Mouse (Mus musculus): ENCODE measurements around the gene Abcf3. TPM values are rescaled to one million over a fixed set of nuclear protein-coding genes. Genes with fewer than 3 reads are reported as not detected.
A peak's percentile ranks its signal among the peaks of the same experiment; 100 is the strongest.

Gene Abcf3
- polyA plus RNA-seq, 1 experiment, result 50.9 TPM

- peak overlapping the region; percentile 89 for H3K4me3 ChIP-seq (ENCODE audit: insufficient read depth, low read length)
- no peaks in the 10 kb centered on the region for H3K4me1 ChIP-seq (ENCODE audit: control insufficient read depth, insufficient read depth, low read length)
- TF ChIP-seq POLR2A (IDR thresholded peaks at IDR 0.05; ENCODE audit: low read depth, low read length), result 0 out of 2 replicates have a peak, but pooled peaks have one; percentile 16
- no peak for TF ChIP-seq CTCF (IDR thresholded peaks at IDR 0.05; ENCODE audit: borderline replicate concordance, insufficient read depth, low read length)
- H3K27ac ChIP-seq (ENCODE audit: insufficient read depth, low read length), result peak overlapping the region; percentile 43
Measured at GRCm38 (mm10) chr16:20517701-20518374, 30.5 kb upstream of the Abcf3 start.

DNA sequence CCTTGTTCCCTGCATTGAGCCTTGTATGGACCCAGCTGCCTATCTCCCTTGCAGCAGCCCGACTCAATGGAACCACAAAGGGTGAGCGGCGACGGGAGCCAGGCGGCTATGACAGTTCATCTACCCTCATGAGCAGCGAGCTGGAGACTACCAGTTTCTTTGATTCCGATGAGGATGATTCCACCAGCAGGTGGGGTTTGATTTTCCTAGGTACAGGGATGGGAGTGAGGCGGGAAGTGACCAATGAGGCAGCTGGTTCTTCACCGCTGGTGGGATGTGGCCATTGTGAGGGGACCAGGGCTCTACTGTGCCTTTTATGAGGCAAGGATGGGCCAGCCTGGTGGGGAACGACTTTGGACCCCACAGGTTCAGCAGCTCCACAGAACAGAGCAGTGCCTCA, 24.5 kb upstream of the Abcf3 start:
- H3K4me3 ChIP-seq (ENCODE audit: insufficient read depth, low read length), result no peak overlapping the region
- H3K4me1 ChIP-seq (ENCODE audit: control insufficient read depth, insufficient read depth, low read length), result no peaks in the 10 kb centered on the region
- no peak overlapping the region for H3K27ac ChIP-seq (ENCODE audit: insufficient read depth, low read length)
- TF ChIP-seq POLR2A (IDR thresholded peaks at IDR 0.05; ENCODE audit: low read depth, low read length) (no peak), CTCF (IDR thresholded peaks at IDR 0.05; ENCODE audit: borderline replicate concordance, insufficient read depth, low read length) (no peak)

DNA sequence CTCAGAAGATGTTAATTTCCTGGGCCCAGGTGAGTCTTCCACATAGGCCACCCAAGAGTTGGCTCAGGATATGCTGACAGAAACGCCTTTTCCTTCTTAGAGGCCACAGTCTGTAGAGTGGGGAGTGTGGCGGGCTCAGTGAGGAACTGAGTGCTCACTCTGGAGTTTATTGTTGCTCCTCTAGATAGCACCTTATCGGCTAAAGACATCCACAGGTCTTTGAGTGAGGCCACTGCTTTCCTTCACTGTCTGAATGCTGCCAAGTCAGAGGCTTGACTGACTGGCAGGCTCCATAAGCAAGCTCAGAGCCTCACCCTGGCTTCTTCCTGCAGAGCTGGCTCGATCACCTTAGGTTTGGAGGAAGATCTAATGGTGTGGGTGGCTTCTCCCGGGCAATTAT, 19.6 kb upstream of the Abcf3 start:
- H3K4me1 ChIP-seq (ENCODE audit: control insufficient read depth, insufficient read depth, low read length), result no peaks in the 10 kb centered on the region
- TF ChIP-seq POLR2A (IDR thresholded peaks at IDR 0.05; ENCODE audit: low read depth, low read length), result no peak
- no peak overlapping the region for H3K27ac ChIP-seq (ENCODE audit: insufficient read depth, low read length)
- H3K4me3 ChIP-seq (ENCODE audit: insufficient read depth, low read length), result no peak overlapping the region

DNA sequence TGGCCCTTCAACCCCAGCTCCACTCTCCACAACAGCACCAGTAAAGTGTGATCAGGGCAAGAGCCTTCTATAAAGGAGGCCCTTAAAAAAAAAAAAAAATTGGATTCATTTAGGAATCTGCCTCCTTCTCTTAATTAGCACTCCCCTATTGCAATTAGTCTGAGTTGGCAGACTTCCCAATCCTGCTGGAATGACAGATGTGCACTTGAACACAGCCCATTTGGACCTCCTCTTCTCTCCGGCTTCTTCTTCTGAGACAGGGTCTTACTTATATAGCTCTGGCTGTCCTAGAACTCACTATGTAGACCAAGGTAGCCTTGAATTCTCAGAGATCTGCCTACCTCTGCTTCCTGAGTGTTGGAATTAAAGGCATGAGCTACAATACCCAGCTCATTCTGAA, 19.0 kb upstream of the Abcf3 start:
- no peak overlapping the region for H3K27ac ChIP-seq (ENCODE audit: insufficient read depth, low read length)
- TF ChIP-seq POLR2A (IDR thresholded peaks at IDR 0.05; ENCODE audit: low read depth, low read length), result no peak
- no peak for TF ChIP-seq CTCF (IDR thresholded peaks at IDR 0.05; ENCODE audit: borderline replicate concordance, insufficient read depth, low read length)
- H3K4me1 ChIP-seq (ENCODE audit: control insufficient read depth, insufficient read depth, low read length), result no peaks in the 10 kb centered on the region
- no peak overlapping the region for H3K4me3 ChIP-seq (ENCODE audit: insufficient read depth, low read length)

DNA sequence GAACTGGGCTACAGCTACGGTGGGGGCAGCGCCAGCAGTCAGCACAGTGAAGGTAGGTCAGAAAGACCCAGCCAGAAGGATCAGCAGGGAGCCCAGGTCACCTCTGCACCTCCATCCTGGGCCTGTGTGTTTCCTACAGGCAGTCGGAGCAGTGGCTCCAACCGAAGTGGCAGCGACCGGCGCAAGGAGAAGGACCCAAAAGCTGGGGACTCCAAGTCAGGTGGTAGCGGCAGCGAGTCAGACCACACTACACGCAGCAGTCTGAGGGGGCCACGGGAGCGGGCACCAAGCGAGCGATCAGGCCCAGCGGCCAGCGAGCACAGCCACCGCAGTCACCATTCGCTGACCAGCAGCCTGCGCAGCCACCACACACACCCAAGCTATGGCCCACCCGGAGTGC, 17.4 kb upstream of the Abcf3 start:
- Histone ChIP-seq H3K4me1 (ENCODE audit: control insufficient read depth, insufficient read depth, low read length) (no peaks in the 10 kb centered on the region), H3K27ac (ENCODE audit: insufficient read depth, low read length) (no peak overlapping the region), H3K4me3 (ENCODE audit: insufficient read depth, low read length) (no peak overlapping the region)
- TF ChIP-seq POLR2A (IDR thresholded peaks at IDR 0.05; ENCODE audit: low read depth, low read length), result no peak
- no peak for TF ChIP-seq CTCF (IDR thresholded peaks at IDR 0.05; ENCODE audit: borderline replicate concordance, insufficient read depth, low read length)

DNA sequence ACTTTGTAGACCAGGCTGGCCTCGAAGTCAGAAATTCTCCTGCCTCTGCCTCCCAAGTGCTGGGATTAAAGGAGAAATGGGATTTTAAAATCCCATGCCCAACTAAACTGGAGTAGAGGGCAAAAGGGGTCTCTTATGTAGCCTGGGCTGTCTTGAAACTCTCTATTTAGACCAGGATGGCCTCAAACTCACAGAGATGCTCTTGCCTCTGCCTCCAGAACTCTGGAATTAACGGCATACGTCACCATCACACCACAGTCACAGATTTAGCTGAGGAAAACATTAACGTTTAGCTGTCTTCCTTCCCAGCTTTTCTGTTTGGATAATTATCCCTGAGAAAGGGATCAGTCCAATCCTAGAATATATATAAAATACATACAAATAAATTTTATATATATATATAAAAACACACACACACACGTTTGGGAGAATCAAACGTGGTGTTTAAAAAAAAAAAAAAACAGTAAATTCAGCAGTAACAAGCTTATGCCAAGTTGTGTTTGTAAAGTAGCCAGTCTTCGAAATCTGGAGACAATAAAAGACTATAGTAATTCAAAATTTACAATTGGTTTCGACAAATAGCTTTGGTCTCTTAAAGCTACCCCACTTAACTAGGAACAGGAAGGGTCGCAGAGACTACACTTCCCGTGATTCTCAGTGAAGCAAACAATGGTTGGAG, 13.6 kb upstream of the Abcf3 start:
- TF ChIP-seq POLR2A (IDR thresholded peaks at IDR 0.05; ENCODE audit: low read depth, low read length) (no peak), CTCF (IDR thresholded peaks at IDR 0.05; ENCODE audit: borderline replicate concordance, insufficient read depth, low read length) (no peak)
- H3K27ac ChIP-seq (ENCODE audit: insufficient read depth, low read length), result no peak overlapping the region
- H3K4me1 ChIP-seq (ENCODE audit: control insufficient read depth, insufficient read depth, low read length), result peaks cover 4% of the 10 kb centered on the region; the same call in 1 of the 2 replicates
- no peak overlapping the region for H3K4me3 ChIP-seq (ENCODE audit: insufficient read depth, low read length)

GRCm38 (mm10) chr16:20535296-20536080, 12.9 kb upstream of the Abcf3 start, which contains the start of gene Ap2m1:
Ap2m1 (plus strand) TSS chr16:20535478.
- TF ChIP-seq CTCF (IDR thresholded peaks at IDR 0.05; ENCODE audit: borderline replicate concordance, insufficient read depth, low read length) (no peak), POLR2A (IDR thresholded peaks at IDR 0.05; ENCODE audit: low read depth, low read length) (peak; percentile 82)
- H3K4me1 ChIP-seq (ENCODE audit: control insufficient read depth, insufficient read depth, low read length), result peaks cover 4% of the 10 kb centered on the region; the same call in 1 of the 2 replicates
- peak within 1 kb of the TSS; percentile 70 for H3K27ac ChIP-seq (ENCODE audit: insufficient read depth, low read length)

GRCm38 (mm10) chr16:20536081-20536665, 12.2 kb upstream of the Abcf3 start:
- Histone ChIP-seq H3K4me3 (ENCODE audit: insufficient read depth, low read length) (peak overlapping the region; percentile 87), H3K27ac (ENCODE audit: insufficient read depth, low read length) (peak overlapping the region; percentile 70), H3K4me1 (ENCODE audit: control insufficient read depth, insufficient read depth, low read length) (peaks cover 4% of the 10 kb centered on the region; the same call in 1 of the 2 replicates)
- TF ChIP-seq CTCF (IDR thresholded peaks at IDR 0.05; ENCODE audit: borderline replicate concordance, insufficient read depth, low read length), result no peak
- no peak for TF ChIP-seq POLR2A (IDR thresholded peaks at IDR 0.05; ENCODE audit: low read depth, low read length)

More at GRCm38 (mm10) chr16:20535296-20536080, 12.9 kb upstream of the Abcf3 start, which contains the start of gene Ap2m1:
- peak within 1 kb of the TSS; percentile 87 for H3K4me3 ChIP-seq (ENCODE audit: insufficient read depth, low read length)

GRCm38 (mm10) chr16:20537071-20537471, 11.3 kb upstream of the Abcf3 start:
- TF ChIP-seq POLR2A (IDR thresholded peaks at IDR 0.05; ENCODE audit: low read depth, low read length) (peak; percentile 46; the same call in 1 of the 2 replicates), CTCF (IDR thresholded peaks at IDR 0.05; ENCODE audit: borderline replicate concordance, insufficient read depth, low read length) (no peak)
- H3K27ac ChIP-seq (ENCODE audit: insufficient read depth, low read length), result peak overlapping the region; percentile 59
- peak overlapping the region; percentile 87 for H3K4me3 ChIP-seq (ENCODE audit: insufficient read depth, low read length)
- H3K4me1 ChIP-seq (ENCODE audit: control insufficient read depth, insufficient read depth, low read length), result peaks cover 4% of the 10 kb centered on the region; the same call in 1 of the 2 replicates
